18 mouse cellular contexts compared by ENCODE assay signal in genomic region chr15:27223610-27224511, GRCm38 (mm10).
DNase-seq lines count a peak whose midpoint lies in the region; ATAC-seq and TF ChIP-seq lines count a peak whose summit lies in the region.
"Had no signal": no experiment of that assay in that cellular context is flagged by ENCODE, and none has a peak within 500 bp of the region (broad histone marks: within the 10 kb centered on the region; RNA-seq: fewer than 3 reads in every experiment).

No protein-coding gene starts in this region.

- H3K4me2 ChIP-seq in hindbrain, embryonic 14.5 days (replicated peaks): peak overlapping the region; percentile 30
- H3K4me2 ChIP-seq in limb, embryonic 14.5 days (replicated peaks; ENCODE audit: low read depth, low read length, severe bottlenecking): no peak overlapping the region
- peak overlapping the region; percentile 12 for H3K4me2 ChIP-seq in myocyte (ENCODE audit: low read depth)
- H3K4me2 ChIP-seq: heart, embryonic 13.5 days; intestine, embryonic 15.5 days; limb, embryonic 15.5 days had no signal

- H3K36me3 ChIP-seq in hindbrain, embryonic 14.5 days (replicated peaks; ENCODE audit: control insufficient read depth, insufficient read depth): no peaks in the 10 kb centered on the region
- no peaks in the 10 kb centered on the region for H3K36me3 ChIP-seq in hindbrain, embryonic 10.5 days
- H3K36me3 ChIP-seq in limb, embryonic 14.5 days (ENCODE audit: control insufficient read depth, insufficient read depth, low read length): no peaks in the 10 kb centered on the region
- no peaks in the 10 kb centered on the region for H3K36me3 ChIP-seq in limb, embryonic 10.5 days
- no peaks in the 10 kb centered on the region for H3K36me3 ChIP-seq in myocyte (ENCODE audit: control insufficient read depth, insufficient read depth)
- H3K36me3 ChIP-seq: embryonic facial prominence, embryonic 10.5 days; heart, embryonic 13.5 days; intestine, embryonic 15.5 days; limb, embryonic 15.5 days had no signal

- H3K4me1 ChIP-seq in hindbrain, embryonic 14.5 days (replicated peaks; ENCODE audit: control insufficient read depth, insufficient read depth, low read length): 0 out of 2 replicates have a peak, but pooled peaks cover 4% of the 10 kb centered on the region
- no peaks in the 10 kb centered on the region for H3K4me1 ChIP-seq in hindbrain, embryonic 10.5 days (replicated peaks)
- no peaks in the 10 kb centered on the region for H3K4me1 ChIP-seq in limb, embryonic 14.5 days (ENCODE audit: control insufficient read depth, insufficient read depth, low read length)
- no peaks in the 10 kb centered on the region for H3K4me1 ChIP-seq in limb, embryonic 10.5 days
- H3K4me1 ChIP-seq: embryonic facial prominence, embryonic 10.5 days; heart, embryonic 13.5 days; intestine, embryonic 15.5 days; limb, embryonic 15.5 days had no signal

- no peak for TF ChIP-seq POLR2A in limb, embryonic 14.5 days (IDR thresholded peaks at IDR 0.05; ENCODE audit: borderline replicate concordance, extremely low read depth, insufficient read depth, insufficient read length)
- TF ChIP-seq POLR2A in myocyte (IDR thresholded peaks at IDR 0.05; ENCODE audit: insufficient read length, low read depth): no peak

- no peaks in the 10 kb centered on the region for H3K27me3 ChIP-seq in hindbrain, embryonic 14.5 days (ENCODE audit: control insufficient read depth, insufficient read depth, low read length)
- H3K27me3 ChIP-seq in hindbrain, embryonic 10.5 days (ENCODE audit: insufficient read depth, poor library complexity, severe bottlenecking): no peaks in the 10 kb centered on the region
- H3K27me3 ChIP-seq in limb, embryonic 14.5 days (ENCODE audit: control insufficient read depth, insufficient read depth, low read length): no peaks in the 10 kb centered on the region
- H3K27me3 ChIP-seq in limb, embryonic 10.5 days (ENCODE audit: low read depth, poor library complexity, severe bottlenecking): no peaks in the 10 kb centered on the region
- no peaks in the 10 kb centered on the region for H3K27me3 ChIP-seq in myocyte (ENCODE audit: control insufficient read depth, insufficient read depth, insufficient read length)
- H3K27me3 ChIP-seq: heart, embryonic 13.5 days; intestine, embryonic 15.5 days; limb, embryonic 15.5 days had no signal

- peak overlapping the region; percentile 58 for H3K27ac ChIP-seq in hindbrain, embryonic 14.5 days
- H3K27ac ChIP-seq in hindbrain, embryonic 10.5 days: no peak overlapping the region
- H3K27ac ChIP-seq in limb, embryonic 14.5 days (replicated peaks; ENCODE audit: low read depth, low read length): no peak overlapping the region
- H3K27ac ChIP-seq in limb, embryonic 10.5 days: no peak overlapping the region
- H3K27ac ChIP-seq: embryonic facial prominence, embryonic 10.5 days; gastrocnemius, adult 2 months; heart, embryonic 13.5 days; intestine, embryonic 15.5 days; limb, embryonic 15.5 days had no signal

- H3K9me3 ChIP-seq in hindbrain, embryonic 14.5 days (ENCODE audit: control insufficient read depth, low read length): no peaks in the 10 kb centered on the region
- H3K9me3 ChIP-seq in hindbrain, embryonic 10.5 days: no peaks in the 10 kb centered on the region
- H3K9me3 ChIP-seq in limb, embryonic 14.5 days (ENCODE audit: control insufficient read depth, low read length): no peaks in the 10 kb centered on the region
- no peaks in the 10 kb centered on the region for H3K9me3 ChIP-seq in limb, embryonic 10.5 days (replicated peaks)
- H3K9me3 ChIP-seq: embryonic facial prominence, embryonic 10.5 days; heart, embryonic 13.5 days; intestine, embryonic 15.5 days; limb, embryonic 15.5 days had no signal

- H3ac ChIP-seq in myocyte (ENCODE audit: control insufficient read depth, insufficient read length): no peak overlapping the region

- H3K4me3 ChIP-seq in hindbrain, embryonic 14.5 days (replicated peaks; ENCODE audit: low read length): 0 out of 2 replicates have a peak overlapping the region, but pooled peaks have one; percentile 10
- H3K4me3 ChIP-seq in hindbrain, embryonic 10.5 days: no peak overlapping the region
- H3K4me3 ChIP-seq in limb, embryonic 14.5 days (replicated peaks; ENCODE audit: low read length): no peak overlapping the region
- no peak overlapping the region for H3K4me3 ChIP-seq in limb, embryonic 10.5 days
- H3K4me3 ChIP-seq in myocyte: no peak overlapping the region
- H3K4me3 ChIP-seq: embryonic facial prominence, embryonic 10.5 days; gastrocnemius, adult 2 months; heart, embryonic 13.5 days; intestine, embryonic 15.5 days; limb, embryonic 15.5 days had no signal

- peak; percentile 65; the same call in 1 of the 2 replicates for ATAC-seq in hindbrain, embryonic 14.5 days (ENCODE audit: low FRiP score)
- ATAC-seq in limb, embryonic 14.5 days (ENCODE audit: low FRiP score, low read depth): no peak
- ATAC-seq: intestine, embryonic 15.5 days had no signal

- H3K79me2 ChIP-seq in myocyte (ENCODE audit: control insufficient read depth, insufficient read depth): no peaks in the 10 kb centered on the region

- 59% methylated on average over 14 of the region's 14 CpGs for WGBS in hindbrain, embryonic 14.5 days
- WGBS in hindbrain, embryonic 10.5 days: 77% methylated on average over 14 of the region's 14 CpGs
- WGBS in limb, embryonic 14.5 days: 76% methylated on average over 14 of the region's 14 CpGs
- 82% methylated on average over 14 of the region's 14 CpGs for WGBS in limb, embryonic 10.5 days

- H3K9ac ChIP-seq in hindbrain, embryonic 14.5 days: no peak overlapping the region
- H3K9ac ChIP-seq in limb, embryonic 14.5 days (ENCODE audit: low read depth, low read length, severe bottlenecking): no peak overlapping the region
- H3K9ac ChIP-seq: heart, embryonic 13.5 days; intestine, embryonic 15.5 days; limb, embryonic 15.5 days had no signal

- peak; percentile 38 for DNase-seq in hindbrain, embryonic 14.5 days (ENCODE audit: low spot score)
- DNase-seq in hindbrain, embryonic 10.5 days (ENCODE audit: low spot score): no peak
- peak; percentile 23 for DNase-seq in limb, embryonic 14.5 days (ENCODE audit: low spot score)
- DNase-seq in limb, embryonic 10.5 days (ENCODE audit: low spot score): no peak
- peak; percentile 41 for DNase-seq in brain, adult 2 months (ENCODE audit: low read depth, low spot score)
- no peak for DNase-seq in adrenal gland, postnatal 25 days
- DNase-seq: B cell, adult 2 months; cerebellum, adult 9-10 months; gastrocnemius, adult 2 months; kidney, postnatal 36 days; lung, postnatal 10 days; right cerebral cortex, postnatal 25 days; thymus, adult 2 months had no signal

TF ChIP-seq in myocyte, 11 proteins besides CTCF, POLR2A, EP300 and RAD21:
- TF ChIP-seq MYOD1 (IDR thresholded peaks at IDR 0.05; ENCODE audit: control insufficient read depth in 1 of 3, insufficient read length in 2 of 3, low read depth in 2 of 3) (peak in 1 of 3 experiments; percentile 16), MYOG (IDR thresholded peaks at IDR 0.05; ENCODE audit: control insufficient read depth in 1 of 3, insufficient read depth in 1 of 3, insufficient read length in 2 of 3, low read depth in 2 of 3) (no peak)

Comparison
In these comparisons a context has a peak if more than half of its experiments do, and no peak if none do; other contexts are left out.
1. DNase-seq: peak in hindbrain, embryonic 14.5 days (single experiment), limb, embryonic 14.5 days (single experiment) and brain, adult 2 months (single experiment); none in hindbrain, embryonic 10.5 days (single experiment), limb, embryonic 10.5 days (single experiment) and adrenal gland, postnatal 25 days (single experiment).